Mouse (Mus musculus) embryo, embryonic 9.5 days (tissue): Measurements from ENCODE around the gene Zfand4.

Source experiments
- DNase-seq: peaks from one replicate; pipeline ENCODE4 v3.0.0-alpha.2; 2017; ENCODE audit errors: extremely low spot score

The Zfand4 gene

GRCm38 (mm10) chr6:116374136-116374535, 110.1 kb downstream of the Zfand4 start:
- DNase-seq = no peak

DNA sequence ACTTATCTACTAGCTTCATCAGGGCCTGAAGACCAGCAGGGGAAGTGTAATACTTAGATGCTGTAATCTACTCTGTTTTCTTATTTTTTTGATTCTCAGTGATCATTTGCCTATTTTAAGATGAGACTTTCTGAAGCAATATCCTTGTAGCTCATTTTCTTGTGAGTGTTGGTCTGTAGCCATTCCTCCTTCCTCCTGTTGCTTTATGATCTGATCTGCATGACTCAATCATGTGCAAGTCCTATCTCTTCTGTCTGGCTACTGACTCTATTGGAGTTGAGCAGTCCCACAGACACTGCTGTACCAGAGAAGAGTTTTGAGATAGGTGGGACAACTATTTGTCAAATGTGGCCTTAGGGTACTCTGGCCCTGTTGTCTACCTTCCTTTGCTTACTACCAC, 110.6 kb downstream of the Zfand4 start:
- DNase-seq = no peak

DNA sequence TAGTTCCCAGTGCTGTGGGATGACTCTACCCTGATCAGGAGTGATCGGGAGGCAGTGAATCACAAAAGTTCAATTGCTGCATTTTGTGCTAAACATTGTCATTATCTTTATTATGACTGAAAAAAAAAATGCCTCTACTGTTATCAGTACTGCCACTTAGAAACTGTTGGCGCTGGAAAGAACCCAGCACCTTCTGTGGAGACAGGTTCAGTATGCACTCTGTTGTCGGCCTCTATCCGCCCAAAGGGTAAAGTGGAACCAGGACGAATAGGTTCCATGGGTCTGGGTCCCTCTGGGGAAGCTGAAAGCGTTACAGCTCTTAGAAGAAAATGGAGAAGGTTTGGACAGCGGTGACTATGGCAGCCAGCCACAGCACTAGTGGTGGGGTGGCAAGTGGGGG, 114.9 kb downstream of the Zfand4 start:
- DNase-seq = no peak
